Mouse (Mus musculus): ENCODE measurements around the gene Hif1an.

DNA sequence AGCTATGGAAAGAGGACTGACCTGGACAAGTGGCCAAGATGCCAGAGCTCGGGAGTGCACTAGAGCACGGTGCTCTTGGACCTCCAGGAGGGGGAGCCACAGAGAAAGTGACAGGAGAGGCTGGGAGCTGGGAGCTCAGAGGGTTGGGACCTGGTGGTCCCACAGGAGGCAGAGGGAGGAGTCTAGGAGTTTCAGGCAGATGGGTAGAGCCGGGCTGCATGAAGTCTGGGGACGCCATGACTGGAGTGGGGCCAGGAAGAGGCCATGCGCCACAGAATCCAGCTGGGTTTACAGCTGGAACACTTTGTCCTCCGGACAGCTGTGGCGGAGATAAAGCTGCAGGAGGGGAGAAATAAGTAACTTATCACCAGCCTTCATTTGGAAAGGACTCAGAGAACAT, 43.5 kb upstream of the Hif1an start:
- TF ChIP-seq CTCF (IDR thresholded peaks at IDR 0.05; ENCODE audit: borderline replicate concordance, insufficient read depth, low read length), result no peak
- TF ChIP-seq POLR2A (IDR thresholded peaks at IDR 0.05; ENCODE audit: low read depth, low read length), result no peak
